Mouse (Mus musculus) liver, embryonic 14.5 days (tissue): ENCODE measurements around the gene Tmem120b.

ENCODE experiments used
- CTCF ChIP-seq: IDR thresholded peaks from 2 replicates; pipeline ENCODE4 v1.5.1; 2016; ENCODE audit warnings: antibody characterized with exemption, low read depth, control low read depth
- EP300 ChIP-seq: IDR thresholded peaks from 2 replicates; pipeline ENCODE4 v1.6.1; 2016; ENCODE audit warnings: antibody characterized with exemption, low read depth

GRCm38 (mm10) chr5:123029729-123030128, 38.5 kb upstream of the Tmem120b start:
- TF ChIP-seq CTCF = no peak
- no peak for TF ChIP-seq EP300
